Mouse (Mus musculus) intestine, postnatal 0 days (tissue): ENCODE measurements around the gene Snx8. TPM values are rescaled to one million over a fixed set of nuclear protein-coding genes. Genes with fewer than 3 reads are reported as not detected.

Experiments
- ATAC-seq: fragments of 200-750 bp; cut with Nextera tagmentation; 2 replicates; pipeline ENCODE4 v1.8.0; 2017; ENCODE audit warnings: mild to moderate bottlenecking, moderate TSS enrichment, moderate library complexity
- H3K27ac ChIP-seq: fragments of 300-500 bp; sonication (generic); 2 replicates; pipeline ENCODE4 v1.5.1; 2014; ENCODE audit warnings: mild to moderate bottlenecking, low read depth, low read length, moderate library complexity
- H3K27me3 ChIP-seq: fragments of 300-500 bp; sonication (generic); replicated peaks from 2 replicates; pipeline ENCODE4 v1.6.1; 2014; ENCODE audit warnings: low read length, mixed read lengths; ENCODE audit not compliant: control insufficient read depth, insufficient read depth
- H3K36me3 ChIP-seq: fragments of 300-500 bp; sonication (generic); 2 replicates; pipeline ENCODE4 v1.6.1; 2014; ENCODE audit warnings: mild to moderate bottlenecking, moderate library complexity; ENCODE audit not compliant: control insufficient read depth, insufficient read depth
- H3K4me1 ChIP-seq: fragments of 300-500 bp; sonication (generic); replicated peaks from 2 replicates; pipeline ENCODE4 v1.6.1; 2014; ENCODE audit warnings: antibody characterized with exemption, low read length, mixed read lengths; ENCODE audit not compliant: control insufficient read depth, insufficient read depth
- H3K4me2 ChIP-seq: fragments of 300-500 bp; sonication (generic); replicated peaks from 2 replicates; pipeline ENCODE4 v1.6.1; 2014; ENCODE audit warnings: low read depth, mild to moderate bottlenecking, moderate library complexity
- H3K4me3 ChIP-seq: fragments of 300-500 bp; sonication (generic); 2 replicates; pipeline ENCODE4 v1.5.1; 2014; ENCODE audit warnings: low read depth, low read length
- H3K9ac ChIP-seq: fragments of 300-500 bp; sonication (generic); 2 replicates; pipeline ENCODE4 v1.6.1; 2014; ENCODE audit warnings: mild to moderate bottlenecking, low read depth, low read length
- H3K9me3 ChIP-seq: fragments of 300-500 bp; sonication (generic); 2 replicates; pipeline ENCODE4 v1.6.1; 2016; ENCODE audit warnings: mixed run types; ENCODE audit not compliant: control insufficient read depth
- CTCF ChIP-seq: sonication (generic); IDR thresholded peaks from 2 replicates; pipeline ENCODE4 v1.5.1; 2016; ENCODE audit warnings: low read depth, mild to moderate bottlenecking, control low read depth, antibody characterized with exemption, moderate library complexity
- WGBS: fragments of 180-500 bp; shearing (Covaris S2); extraction: QIAGEN DNeasy Blood & Tissue Kit; methylation state at CpG from one replicate; pipeline ENCODE4 v1.1.7; 2014; 5-methylcytosine and 5-hydroxymethylcytosine counted together
- polyA plus RNA-seq: library from polyadenylated mRNA; unstranded; fragments of >200 nt; fragmentation: Nextera tagmentation; extraction: Ambion mirVana; gene quantifications from 2 replicates; pipeline ENCODE4 v1.2.1, GENCODE M21; 2015

The Snx8 gene
- polyA plus RNA-seq, 1 experiment from 2014 or later, result 67.5 TPM

DNA sequence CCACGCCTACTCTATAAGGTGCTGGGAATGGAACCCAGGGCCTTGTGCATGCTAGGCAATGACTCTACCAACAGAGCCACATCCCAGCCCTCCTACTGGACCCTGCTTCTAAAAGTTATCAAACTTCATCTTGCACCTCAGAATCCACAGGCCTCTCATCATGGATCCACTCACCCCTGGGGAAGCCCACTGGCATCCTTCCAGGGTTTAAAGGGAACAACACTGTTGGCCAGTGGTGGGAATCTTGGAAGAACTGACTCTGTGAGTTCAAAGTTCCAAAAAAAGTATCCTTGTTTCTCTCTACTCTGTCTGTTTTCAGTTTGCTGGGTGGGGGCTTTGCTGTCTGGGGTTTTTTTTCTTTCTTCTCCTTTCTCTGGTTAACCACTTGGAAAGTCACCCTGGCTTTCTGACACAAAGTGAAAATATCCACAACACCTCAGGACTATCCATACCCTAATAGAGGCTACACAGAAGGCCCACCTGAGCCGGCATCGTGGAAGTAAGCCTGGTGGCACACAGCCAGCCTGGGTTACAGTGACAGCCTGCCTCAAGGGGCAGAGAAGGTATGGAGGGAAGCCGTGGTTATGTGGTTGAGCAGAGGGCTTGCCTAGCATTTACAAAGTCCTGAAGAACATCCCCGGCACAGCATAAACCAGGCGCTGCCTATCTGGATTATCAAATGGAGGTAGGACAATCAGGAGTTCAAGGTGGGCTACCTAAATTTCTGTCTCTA is 10.8 kb downstream of the Snx8 start:
- Histone ChIP-seq H3K36me3 (0 out of 2 replicates have a peak, but pooled peaks cover 4% of the 10 kb centered on the region), H3K27me3 (no peaks in the 10 kb centered on the region), H3K27ac (no peak overlapping the region), H3K9ac (no peak overlapping the region), H3K9me3 (no peaks in the 10 kb centered on the region), H3K4me2 (no peak overlapping the region), H3K4me3 (no peak overlapping the region), H3K4me1 (no peaks in the 10 kb centered on the region)
- WGBS, result 91% methylated on average over 6 of the region's 6 CpGs
- ATAC-seq, result no peak
- TF ChIP-seq CTCF, result no peak

DNA sequence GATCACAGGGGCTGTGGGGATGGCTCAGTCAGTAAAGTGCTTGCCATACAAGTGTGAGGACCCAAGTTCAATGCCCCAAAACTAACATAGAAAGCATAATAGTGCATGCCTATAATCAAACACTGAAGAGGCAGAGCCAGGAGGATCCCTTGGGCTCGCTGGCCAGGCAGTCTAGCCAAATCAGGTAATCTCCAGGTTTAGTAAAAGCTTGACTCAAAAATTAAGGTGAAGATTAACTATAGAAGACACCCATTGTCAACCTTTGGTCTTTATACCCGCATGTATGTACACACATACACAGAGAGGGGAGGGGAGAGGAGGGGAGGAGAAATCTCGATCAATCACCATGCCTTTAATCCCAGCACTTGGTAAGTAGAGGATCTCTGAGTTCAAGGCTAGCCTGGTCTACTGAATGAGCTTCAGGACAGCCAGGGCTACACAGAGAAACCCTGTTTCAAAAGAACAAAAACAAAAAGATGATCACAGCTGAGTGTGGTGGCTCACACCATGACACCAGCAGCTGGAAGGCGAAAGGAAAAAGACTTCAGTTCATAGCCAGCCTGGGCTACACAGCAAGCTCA is 13.7 kb downstream of the Snx8 start:
- no peak for ATAC-seq
- no peak overlapping the region for H3K9ac ChIP-seq
- H3K27ac ChIP-seq, result no peak overlapping the region
- WGBS, result 49% methylated on average over 4 of the region's 4 CpGs
- no peaks in the 10 kb centered on the region for H3K27me3 ChIP-seq
- H3K4me2 ChIP-seq, result no peak overlapping the region
- H3K4me3 ChIP-seq, result no peak overlapping the region
- no peaks in the 10 kb centered on the region for H3K4me1 ChIP-seq
- H3K9me3 ChIP-seq, result no peaks in the 10 kb centered on the region
- 0 out of 2 replicates have a peak, but pooled peaks cover 4% of the 10 kb centered on the region for H3K36me3 ChIP-seq
- no peak for TF ChIP-seq CTCF

DNA sequence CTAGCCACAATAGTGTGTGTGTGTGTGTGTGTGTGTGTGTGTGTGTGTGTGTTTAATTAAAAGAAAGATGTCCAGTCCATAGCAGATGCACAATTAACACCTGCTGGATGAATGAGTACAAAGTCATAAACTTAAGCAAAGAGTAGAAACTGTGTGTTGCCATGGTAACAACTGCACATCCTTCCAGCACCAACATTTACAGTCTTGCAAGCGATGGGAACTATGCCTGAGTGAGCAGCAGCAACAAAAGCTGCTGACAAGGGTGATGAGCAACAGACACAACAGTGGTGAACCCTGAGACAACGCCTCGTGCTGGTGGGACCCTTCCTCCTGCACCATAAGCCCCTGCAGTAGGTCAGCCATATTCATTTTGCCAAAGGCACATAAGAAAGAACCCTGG is 14.8 kb downstream of the Snx8 start:
- Histone ChIP-seq H3K9me3 (no peaks in the 10 kb centered on the region), H3K4me2 (no peak overlapping the region), H3K4me1 (no peaks in the 10 kb centered on the region), H3K27ac (no peak overlapping the region), H3K9ac (no peak overlapping the region), H3K36me3 (0 out of 2 replicates have a peak, but pooled peaks cover 4% of the 10 kb centered on the region), H3K27me3 (no peaks in the 10 kb centered on the region), H3K4me3 (no peak overlapping the region)
- TF ChIP-seq CTCF, result no peak
- WGBS, result 53% methylated on average over 3 of the region's 3 CpGs
- no peak for ATAC-seq

DNA sequence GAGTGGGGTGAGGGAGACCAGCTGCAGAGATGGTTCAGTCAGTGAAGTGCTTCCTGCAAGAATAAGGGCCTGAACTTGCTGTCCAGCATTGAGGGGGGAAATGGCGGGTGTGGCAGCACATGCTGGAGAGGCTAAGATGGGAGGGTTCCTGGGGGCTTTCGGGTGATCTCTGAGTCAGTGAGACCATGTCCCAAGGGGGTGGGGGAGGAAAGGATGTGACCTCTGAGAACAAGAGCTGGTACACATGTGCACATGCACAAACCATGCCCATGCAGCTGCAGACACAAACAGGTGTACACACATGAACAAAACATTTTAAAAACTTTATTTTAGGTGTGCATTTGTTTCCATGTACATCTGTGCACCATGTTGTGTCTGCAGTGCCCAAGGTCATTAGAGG is 15.4 kb downstream of the Snx8 start:
- TF ChIP-seq CTCF, result no peak

DNA sequence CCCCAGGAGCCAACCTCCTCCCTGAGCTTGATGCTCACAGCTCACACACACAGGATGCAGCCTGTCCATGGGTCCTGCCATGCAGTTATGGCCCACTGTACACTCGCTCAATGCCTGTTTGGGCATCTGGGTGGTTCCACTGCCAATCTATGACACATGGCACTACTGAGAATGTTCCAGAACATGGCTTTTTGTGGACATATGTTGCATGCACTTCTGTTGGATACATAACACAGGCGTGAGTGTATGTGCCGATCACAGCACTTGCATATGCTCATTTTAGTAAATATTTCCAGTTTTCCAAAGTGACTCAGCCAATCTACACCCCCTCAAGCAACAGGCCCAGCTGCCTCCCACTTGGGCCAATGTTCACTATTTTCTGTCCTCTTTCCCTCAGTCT is 17.4 kb downstream of the Snx8 start:
- ATAC-seq, result no peak
- no peak for TF ChIP-seq CTCF
- H3K36me3 ChIP-seq, result no peaks in the 10 kb centered on the region
- no peaks in the 10 kb centered on the region for H3K27me3 ChIP-seq
- H3K27ac ChIP-seq, result no peak overlapping the region
- H3K4me1 ChIP-seq, result 0 out of 2 replicates have a peak, but pooled peaks cover 2% of the 10 kb centered on the region
- H3K4me3 ChIP-seq, result no peak overlapping the region
- H3K4me2 ChIP-seq, result no peak overlapping the region
- H3K9me3 ChIP-seq, result no peaks in the 10 kb centered on the region
- no peak overlapping the region for H3K9ac ChIP-seq
- WGBS, result 92% methylated on average over 3 of the region's 3 CpGs

More for the DNA sequence above, 15.4 kb downstream of the Snx8 start:
- Histone ChIP-seq H3K27ac (no peak overlapping the region), H3K4me2 (no peak overlapping the region), H3K36me3 (0 out of 2 replicates have a peak, but pooled peaks cover 4% of the 10 kb centered on the region), H3K4me3 (no peak overlapping the region), H3K4me1 (0 out of 2 replicates have a peak, but pooled peaks cover 2% of the 10 kb centered on the region), H3K9ac (no peak overlapping the region), H3K27me3 (no peaks in the 10 kb centered on the region), H3K9me3 (no peaks in the 10 kb centered on the region)
- no peak for ATAC-seq
- 66% methylated on average over 2 of the region's 2 CpGs for WGBS

DNA sequence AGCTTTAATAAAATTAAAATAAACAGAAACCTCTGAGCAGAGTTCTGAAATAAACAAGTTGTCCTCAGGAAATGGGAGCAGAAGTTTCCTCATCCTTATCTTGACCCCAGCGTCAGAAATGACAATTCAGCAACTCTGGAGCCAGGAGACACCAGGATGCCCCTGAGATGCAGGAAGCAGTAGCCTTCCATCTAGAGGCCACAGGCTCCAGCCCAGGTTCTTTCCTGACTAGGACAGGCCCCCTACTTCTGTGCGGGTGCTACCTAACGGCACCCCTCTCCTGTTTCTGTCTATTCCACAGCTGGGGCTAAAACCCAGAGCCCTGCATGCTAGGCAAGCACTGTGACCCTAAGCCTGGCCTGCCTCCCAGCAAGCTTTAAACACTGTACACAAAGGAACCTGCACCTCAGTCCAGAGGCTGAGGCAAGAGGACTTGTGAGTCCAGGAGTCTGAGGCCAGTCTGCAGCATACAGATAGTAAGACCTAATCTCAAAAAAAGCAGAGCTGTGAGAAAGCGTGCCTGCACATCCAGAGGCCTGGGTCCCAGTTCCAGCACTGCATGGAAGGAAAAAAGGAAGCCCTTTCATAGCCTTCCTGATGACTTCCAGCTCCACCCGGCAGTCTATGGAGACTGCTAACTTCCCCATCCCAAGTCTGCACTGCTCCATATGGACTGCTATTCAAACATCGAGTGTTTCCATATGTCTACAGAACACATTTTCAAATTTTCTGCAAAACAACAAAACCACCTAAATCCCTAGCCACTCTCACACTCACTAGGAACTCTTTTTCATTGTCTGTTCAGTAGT is 18.4 kb downstream of the Snx8 start:
- no peak for ATAC-seq
- no peaks in the 10 kb centered on the region for H3K27me3 ChIP-seq
- 0 out of 2 replicates have a peak overlapping the region, but pooled peaks have one; percentile 17 for H3K27ac ChIP-seq
- 52% methylated on average over 6 of the region's 6 CpGs for WGBS
- no peak overlapping the region for H3K9ac ChIP-seq
- 0 out of 2 replicates have a peak, but pooled peaks have one; percentile 12 for TF ChIP-seq CTCF
- no peaks in the 10 kb centered on the region for H3K9me3 ChIP-seq
- 0 out of 2 replicates have a peak, but pooled peaks cover 2% of the 10 kb centered on the region for H3K4me1 ChIP-seq
- no peak overlapping the region for H3K4me2 ChIP-seq
- no peak overlapping the region for H3K4me3 ChIP-seq
- no peaks in the 10 kb centered on the region; the same call in 1 of the 2 replicates for H3K36me3 ChIP-seq
